Mouse (Mus musculus) myocyte (in vitro differentiated cells): ENCODE measurements around the gene Tedc1.

ENCODE experiments used
- CEBPB ChIP-seq: IDR thresholded peaks from 2 replicates; pipeline ENCODE4 v1.6.1; 2011; ENCODE audit warnings: mild to moderate bottlenecking, moderate library complexity; ENCODE audit not compliant: poor library complexity, insufficient read depth, severe bottlenecking
- MAX ChIP-seq: IDR thresholded peaks from one replicate; pipeline ENCODE4 v1.6.1; 2011; ENCODE audit warnings: low read depth, mild to moderate bottlenecking, control low read depth
- MYOD1 ChIP-seq, 3 experiments: IDR thresholded peaks; one replicate each; pipeline ENCODE4 v1.6.1; 2011; ENCODE audit warnings: control low read depth in 2 of 3, low read depth in 2 of 3, mild to moderate bottlenecking in 2 of 3, moderate library complexity in 1 of 3; ENCODE audit not compliant: insufficient read length in 2 of 3, control insufficient read depth in 1 of 3
- POLR2A ChIP-seq: IDR thresholded peaks from one replicate; pipeline ENCODE4 v1.6.1; 2011; ENCODE audit warnings: low read depth, mild to moderate bottlenecking, control low read depth, moderate library complexity; ENCODE audit not compliant: insufficient read length
- POLR2AphosphoS2 ChIP-seq: IDR thresholded peaks from one replicate; pipeline ENCODE4 v1.6.1; 2011; ENCODE audit warnings: low read depth, control low read depth; ENCODE audit not compliant: insufficient read length
- TCF12 ChIP-seq: IDR thresholded peaks from one replicate; pipeline ENCODE4 v1.6.1; 2011; ENCODE audit warnings: mild to moderate bottlenecking, control low read depth; ENCODE audit not compliant: poor library complexity, insufficient read depth, severe bottlenecking
- USF1 ChIP-seq: IDR thresholded peaks from one replicate; pipeline ENCODE4 v1.6.1; 2011; ENCODE audit warnings: low read depth, mild to moderate bottlenecking, control low read depth, moderate library complexity

DNA sequence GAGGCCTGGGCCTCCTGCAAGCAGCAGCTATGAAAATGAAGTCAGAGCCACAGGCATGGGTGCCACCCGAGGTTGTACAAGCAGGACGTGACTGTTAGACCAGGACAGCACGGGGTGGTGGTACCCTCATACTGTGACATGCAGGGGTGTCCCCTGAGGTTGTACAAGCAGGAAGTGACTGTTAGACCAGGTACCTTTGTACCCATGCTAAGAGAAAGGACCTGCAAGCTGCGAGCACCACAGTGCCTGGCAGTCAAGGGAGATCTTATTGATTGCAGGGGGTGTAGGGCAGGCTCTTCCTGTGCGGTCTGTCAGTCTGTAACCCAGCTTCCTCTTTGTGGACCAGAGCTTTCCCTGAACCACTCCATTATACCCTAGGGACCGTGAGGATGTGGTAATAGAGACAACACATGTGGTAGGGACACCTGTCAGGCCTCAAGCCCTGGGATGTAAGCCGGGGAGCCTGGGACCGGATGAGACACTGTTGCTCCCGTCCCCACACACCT is 11.9 kb downstream of the Tedc1 start:
- TF ChIP-seq TCF12, result no peak
- TF ChIP-seq POLR2A, result no peak
- TF ChIP-seq MAX, result no peak
- no peak for TF ChIP-seq USF1
- no peak for TF ChIP-seq POLR2AphosphoS2
- TF ChIP-seq CEBPB, result no peak
- no peak for TF ChIP-seq MYOD1 (IDR thresholded peaks at IDR 0.05; ENCODE audit: control insufficient read depth in 1 of 3, insufficient read length in 2 of 3, low read depth in 2 of 3)
